Mouse (Mus musculus) spleen, adult 2 months (tissue): ENCODE data around the gene Tenm2. TPM values are rescaled to one million over a fixed set of nuclear protein-coding genes. Genes with fewer than 3 reads are reported as not detected.

Experiments used
- DNase-seq, 2 experiments: peaks; one replicate each; pipeline versions ENCODE4 v3.0.0 to v3.0.0-alpha.2; 2012 to 2021; ENCODE audit warnings: low spot score in 2 of 2, low read depth in 1 of 2
- H3K27ac ChIP-seq: fragments of 200-500 bp; 2 replicates; pipeline ENCODE4 v1.5.1; 2012; ENCODE audit warnings: low read length, inconsistent platforms; ENCODE audit not compliant: insufficient read depth
- H3K27me3 ChIP-seq: fragments of 200-500 bp; 2 replicates; pipeline ENCODE4 v1.6.1; 2012; ENCODE audit warnings: mild to moderate bottlenecking, moderate library complexity, low read length, inconsistent platforms; ENCODE audit not compliant: control insufficient read depth, insufficient read depth
- H3K36me3 ChIP-seq: fragments of 200-500 bp; 2 replicates; pipeline ENCODE4 v1.6.1; 2012; ENCODE audit warnings: mild to moderate bottlenecking, low read length, inconsistent platforms; ENCODE audit not compliant: control insufficient read depth, insufficient read depth
- H3K4me1 ChIP-seq: fragments of 200-500 bp; 2 replicates; pipeline ENCODE4 v1.6.1; 2011; ENCODE audit warnings: inconsistent platforms; ENCODE audit not compliant: control insufficient read depth, insufficient read depth, insufficient read length
- H3K4me3 ChIP-seq: fragments of 200-500 bp; 2 replicates; pipeline ENCODE4 v1.5.1; 2011; ENCODE audit warnings: mild to moderate bottlenecking, inconsistent platforms; ENCODE audit not compliant: insufficient read depth, insufficient read length; ENCODE audit errors: extremely low read depth
- CTCF ChIP-seq: fragments of 200-500 bp; IDR thresholded peaks from 2 replicates; pipeline ENCODE4 v1.5.1; 2011; ENCODE audit warnings: mild to moderate bottlenecking, inconsistent platforms; ENCODE audit not compliant: insufficient read depth, insufficient read length, insufficient replicate concordance; ENCODE audit errors: extremely low read depth
- POLR2A ChIP-seq: fragments of 200-500 bp; IDR thresholded peaks from 2 replicates; pipeline ENCODE4 v1.6.1; 2011; ENCODE audit warnings: low read depth, low read length, inconsistent platforms
- WGBS: fragments of 180-500 bp; shearing (Covaris S2); methylation state at CpG from one replicate; pipeline ENCODE4 v1.1.7; 2018; 5-methylcytosine and 5-hydroxymethylcytosine counted together
- polyA plus RNA-seq: library from polyadenylated mRNA; depleted of rRNA; stranded (reverse); fragments of >200 nt; gene quantifications from 2 replicates; pipeline ENCODE4 v1.2.3, GENCODE M21; 2012

Tenm2 gene
- polyA plus RNA-seq, 1 experiment = 0.06 TPM

- no peaks in the 10 kb centered on the region for H3K36me3 ChIP-seq
- H3K4me1 ChIP-seq = no peaks in the 10 kb centered on the region
- H3K27ac ChIP-seq = no peak overlapping the region
- H3K27me3 ChIP-seq = no peaks in the 10 kb centered on the region
- no peak for DNase-seq
- TF ChIP-seq POLR2A (no peak), CTCF (no peak)
- no peak overlapping the region for H3K4me3 ChIP-seq
- WGBS = 51% methylated on average over 10 of the region's 10 CpGs
Observed at GRCm38 (mm10) chr11:37226943-37227342, 8.8 kb downstream of the Tenm2 start.

- TF ChIP-seq POLR2A (no peak), CTCF (no peak)
- Histone ChIP-seq H3K36me3 (no peaks in the 10 kb centered on the region), H3K27ac (no peak overlapping the region), H3K4me1 (no peaks in the 10 kb centered on the region), H3K27me3 (no peaks in the 10 kb centered on the region), H3K4me3 (no peak overlapping the region)
- DNase-seq = no peak
- WGBS = 60% methylated on average over 2 of the region's 2 CpGs
Observed at GRCm38 (mm10) chr11:37222737-37223136, 13.0 kb downstream of the Tenm2 start.

- H3K4me3 ChIP-seq = no peak overlapping the region
- H3K4me1 ChIP-seq = no peaks in the 10 kb centered on the region
- DNase-seq = no peak
- H3K36me3 ChIP-seq = no peaks in the 10 kb centered on the region
- H3K27me3 ChIP-seq = no peaks in the 10 kb centered on the region
- 80% methylated on average over 2 of the region's 2 CpGs for WGBS
- TF ChIP-seq CTCF = no peak
- TF ChIP-seq POLR2A = no peak
- no peak overlapping the region for H3K27ac ChIP-seq
Observed at GRCm38 (mm10) chr11:37222056-37222455, 13.7 kb downstream of the Tenm2 start.

DNA sequence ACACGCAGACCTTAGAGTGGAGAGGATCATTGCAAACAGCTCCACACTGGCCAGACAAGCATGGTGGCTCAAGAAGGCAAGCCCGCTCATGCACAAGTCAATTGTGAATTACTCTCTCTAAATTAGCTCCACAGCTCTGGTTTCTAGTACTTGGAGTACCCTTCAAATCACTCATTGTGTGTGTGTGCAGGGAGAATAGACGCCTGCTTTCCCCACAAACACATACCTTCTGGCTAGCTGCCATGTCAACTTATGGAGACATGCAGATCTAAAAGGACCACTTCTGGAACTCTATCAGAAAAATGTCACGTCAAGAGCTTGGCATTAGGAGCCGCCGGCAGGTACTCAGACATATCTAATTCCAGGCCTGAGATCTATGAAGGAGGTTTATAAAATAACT lies 14.8 kb downstream of the Tenm2 start:
- no peak overlapping the region for H3K4me3 ChIP-seq
- WGBS = 90% methylated on average over 6 of the region's 6 CpGs
- no peak for DNase-seq

GRCm38 (mm10) chr11:37186132-37186531 lies 49.6 kb downstream of the Tenm2 start:
- Histone ChIP-seq H3K36me3 (no peaks in the 10 kb centered on the region), H3K27me3 (no peaks in the 10 kb centered on the region), H3K4me3 (no peak overlapping the region), H3K4me1 (no peaks in the 10 kb centered on the region), H3K27ac (no peak overlapping the region)
- WGBS = 18% methylated on average over 3 of the region's 3 CpGs
- no peak for TF ChIP-seq POLR2A
- TF ChIP-seq CTCF = no peak
- DNase-seq = no peak

More for the DNA sequence above, 14.8 kb downstream of the Tenm2 start:
- Histone ChIP-seq H3K36me3 (no peaks in the 10 kb centered on the region), H3K27ac (no peak overlapping the region), H3K4me1 (no peaks in the 10 kb centered on the region), H3K27me3 (no peaks in the 10 kb centered on the region)
- TF ChIP-seq CTCF (no peak), POLR2A (no peak)

DNA sequence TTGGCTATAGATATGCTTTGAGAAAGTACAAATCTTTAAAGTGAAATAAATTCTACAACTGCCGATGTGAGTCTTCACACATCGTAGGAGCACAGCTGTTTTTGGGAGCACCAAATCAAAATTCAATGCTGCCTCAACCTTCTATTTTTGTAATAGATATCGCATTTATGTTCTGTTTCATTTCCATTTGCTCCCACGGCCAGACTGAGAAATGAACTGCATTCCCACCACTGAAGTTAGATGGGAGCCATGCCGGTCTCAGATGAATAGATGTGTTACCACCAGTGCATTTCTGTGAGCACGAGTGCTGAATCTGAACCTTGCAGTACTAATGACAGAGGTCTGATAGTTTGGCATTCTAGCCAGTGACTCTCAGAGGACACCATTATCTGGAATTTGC lies 58.3 kb downstream of the Tenm2 start:
- Histone ChIP-seq H3K27ac (no peak overlapping the region), H3K27me3 (no peaks in the 10 kb centered on the region), H3K36me3 (no peaks in the 10 kb centered on the region), H3K4me1 (no peaks in the 10 kb centered on the region), H3K4me3 (no peak overlapping the region)
- no peak for DNase-seq
- WGBS = 92% methylated on average over 6 of the region's 6 CpGs
- TF ChIP-seq CTCF (no peak), POLR2A (no peak)

GRCm38 (mm10) chr11:37153933-37154880 lies 81.6 kb downstream of the Tenm2 start:
- DNase-seq = no peak
- H3K36me3 ChIP-seq = no peaks in the 10 kb centered on the region
- WGBS = 61% methylated on average over 13 of the region's 13 CpGs

More at GRCm38 (mm10) chr11:37153933-37154880, 81.6 kb downstream of the Tenm2 start:
- TF ChIP-seq CTCF (no peak), POLR2A (no peak)
- no peak overlapping the region for H3K4me3 ChIP-seq
- H3K4me1 ChIP-seq = no peaks in the 10 kb centered on the region
- no peaks in the 10 kb centered on the region for H3K27me3 ChIP-seq
- no peak overlapping the region for H3K27ac ChIP-seq
